Mouse (Mus musculus) intestine, postnatal 0 days (tissue): ENCODE data around the gene Olfr887. TPM values are rescaled to one million over a fixed set of nuclear protein-coding genes. Genes with fewer than 3 reads are reported as not detected.

Source experiments
- ATAC-seq: fragments of 200-750 bp; cut with Nextera tagmentation; 2 replicates; pipeline ENCODE4 v1.8.0; 2017; ENCODE audit warnings: mild to moderate bottlenecking, moderate TSS enrichment, moderate library complexity
- H3K27ac ChIP-seq: fragments of 300-500 bp; sonication (generic); 2 replicates; pipeline ENCODE4 v1.5.1; 2014; ENCODE audit warnings: mild to moderate bottlenecking, low read depth, low read length, moderate library complexity
- H3K27me3 ChIP-seq: fragments of 300-500 bp; sonication (generic); replicated peaks from 2 replicates; pipeline ENCODE4 v1.6.1; 2014; ENCODE audit warnings: low read length, mixed read lengths; ENCODE audit not compliant: control insufficient read depth, insufficient read depth
- H3K36me3 ChIP-seq: fragments of 300-500 bp; sonication (generic); 2 replicates; pipeline ENCODE4 v1.6.1; 2014; ENCODE audit warnings: mild to moderate bottlenecking, moderate library complexity; ENCODE audit not compliant: control insufficient read depth, insufficient read depth
- H3K4me1 ChIP-seq: fragments of 300-500 bp; sonication (generic); replicated peaks from 2 replicates; pipeline ENCODE4 v1.6.1; 2014; ENCODE audit warnings: antibody characterized with exemption, low read length, mixed read lengths; ENCODE audit not compliant: control insufficient read depth, insufficient read depth
- H3K4me2 ChIP-seq: fragments of 300-500 bp; sonication (generic); replicated peaks from 2 replicates; pipeline ENCODE4 v1.6.1; 2014; ENCODE audit warnings: low read depth, mild to moderate bottlenecking, moderate library complexity
- H3K4me3 ChIP-seq: fragments of 300-500 bp; sonication (generic); 2 replicates; pipeline ENCODE4 v1.5.1; 2014; ENCODE audit warnings: low read depth, low read length
- H3K9ac ChIP-seq: fragments of 300-500 bp; sonication (generic); 2 replicates; pipeline ENCODE4 v1.6.1; 2014; ENCODE audit warnings: mild to moderate bottlenecking, low read depth, low read length
- H3K9me3 ChIP-seq: fragments of 300-500 bp; sonication (generic); 2 replicates; pipeline ENCODE4 v1.6.1; 2016; ENCODE audit warnings: mixed run types; ENCODE audit not compliant: control insufficient read depth
- CTCF ChIP-seq: sonication (generic); IDR thresholded peaks from 2 replicates; pipeline ENCODE4 v1.5.1; 2016; ENCODE audit warnings: low read depth, mild to moderate bottlenecking, control low read depth, antibody characterized with exemption, moderate library complexity
- WGBS: fragments of 180-500 bp; shearing (Covaris S2); extraction: QIAGEN DNeasy Blood & Tissue Kit; methylation state at CpG from one replicate; pipeline ENCODE4 v1.1.7; 2014; 5-methylcytosine and 5-hydroxymethylcytosine counted together
- polyA plus RNA-seq: library from polyadenylated mRNA; unstranded; fragments of >200 nt; fragmentation: Nextera tagmentation; extraction: Ambion mirVana; gene quantifications from 2 replicates; pipeline ENCODE4 v1.2.1, GENCODE M21; 2015

Gene Olfr887
- not detected in 2 replicates for polyA plus RNA-seq

- WGBS, result 85% methylated on average over 1 of the region's 1 CpGs
- no peak within 1 kb of the TSS for H3K4me3 ChIP-seq
- no peak within 1 kb of the TSS for H3K4me2 ChIP-seq
- H3K27me3 ChIP-seq, result no peaks in the 10 kb centered on the region
- ATAC-seq, result no peak
- no peak within 1 kb of the TSS for H3K9ac ChIP-seq
- no peak for TF ChIP-seq CTCF
- H3K36me3 ChIP-seq, result no peaks in the 10 kb centered on the region
- H3K9me3 ChIP-seq, result no peaks in the 10 kb centered on the region
- H3K4me1 ChIP-seq, result no peaks in the 10 kb centered on the region
- H3K27ac ChIP-seq, result no peak within 1 kb of the TSS
These were observed at the start of gene Olfr887 for GRCm38 (mm10) chr9:38083772-38084171. Gene Olfr887 (plus strand): TSS chr9:38084072.

- H3K36me3 ChIP-seq, result no peaks in the 10 kb centered on the region
- H3K4me3 ChIP-seq, result no peak within 1 kb of the TSS
- no peak for TF ChIP-seq CTCF
- no peak within 1 kb of the TSS for H3K27ac ChIP-seq
- H3K4me2 ChIP-seq, result no peak within 1 kb of the TSS
- H3K4me1 ChIP-seq, result no peaks in the 10 kb centered on the region
- H3K9ac ChIP-seq, result no peak within 1 kb of the TSS
- 59% methylated on average over 1 of the region's 1 CpGs for WGBS
- H3K27me3 ChIP-seq, result no peaks in the 10 kb centered on the region
- no peak for ATAC-seq
- no peaks in the 10 kb centered on the region for H3K9me3 ChIP-seq
These were observed 37.6 kb upstream of the Olfr887 start, which contains the start of gene Olfr884 for GRCm38 (mm10) chr9:38046255-38046654. Gene Olfr884 (plus strand): TSS chr9:38046555.

- whole genome bisulfite sequencing, result 78% methylated on average over 3 of the region's 3 CpGs
- H3K4me1 ChIP-seq, result no peaks in the 10 kb centered on the region
- no peak for ATAC-seq
- TF ChIP-seq CTCF, result no peak
- H3K9ac ChIP-seq, result no peak within 1 kb of the TSS
- H3K27ac ChIP-seq, result no peak within 1 kb of the TSS
- no peaks in the 10 kb centered on the region for H3K27me3 ChIP-seq
- no peaks in the 10 kb centered on the region for H3K36me3 ChIP-seq
- no peak within 1 kb of the TSS for H3K4me2 ChIP-seq
- H3K4me3 ChIP-seq, result no peak within 1 kb of the TSS
- H3K9me3 ChIP-seq, result no peaks in the 10 kb centered on the region
These were observed 22.9 kb upstream of the Olfr887 start, which contains the start of gene Olfr885 for GRCm38 (mm10) chr9:38061022-38061421. Gene Olfr885 (plus strand): TSS chr9:38061322.

- no peak for TF ChIP-seq CTCF
- Histone ChIP-seq H3K9ac (no peak within 1 kb of the TSS), H3K27ac (no peak within 1 kb of the TSS), H3K4me3 (no peak within 1 kb of the TSS), H3K4me2 (no peak within 1 kb of the TSS), H3K9me3 (no peaks in the 10 kb centered on the region), H3K27me3 (no peaks in the 10 kb centered on the region), H3K4me1 (no peaks in the 10 kb centered on the region), H3K36me3 (no peaks in the 10 kb centered on the region)
- 88% methylated on average over 1 of the region's 1 CpGs for WGBS
- ATAC-seq, result no peak
These were observed 24.0 kb downstream of the Olfr887 start, which contains the start of gene Olfr888 for GRCm38 (mm10) chr9:38107828-38108227. Gene Olfr888 (plus strand): TSS chr9:38108128.

- no peak within 1 kb of the TSS for H3K27ac ChIP-seq
- no peak within 1 kb of the TSS for H3K4me3 ChIP-seq
- H3K36me3 ChIP-seq, result no peaks in the 10 kb centered on the region
- no peak for TF ChIP-seq CTCF
- no peaks in the 10 kb centered on the region for H3K4me1 ChIP-seq
- ATAC-seq, result no peak
- no peaks in the 10 kb centered on the region for H3K27me3 ChIP-seq
- no peaks in the 10 kb centered on the region for H3K9me3 ChIP-seq
- H3K4me2 ChIP-seq, result no peak within 1 kb of the TSS
- H3K9ac ChIP-seq, result no peak within 1 kb of the TSS
These were observed 31.0 kb downstream of the Olfr887 start, which contains the start of gene Olfr889 for GRCm38 (mm10) chr9:38114898-38115297. Gene Olfr889 (plus strand): TSS chr9:38115198.

Other genes with a start within 250 kb of the Olfr887 start
- gene Olfr877, start 229.8 kb upstream of the Olfr887 start, polyA plus RNA-seq, result not detected in 2 replicates
- not detected in 2 replicates for gene Olfr145, start 187.3 kb upstream of the Olfr887 start, polyA plus RNA-seq
- not detected in 2 replicates for gene Olfr878, start 166.2 kb upstream of the Olfr887 start, polyA plus RNA-seq
- not detected in 2 replicates for gene Olfr881, start 92.2 kb upstream of the Olfr887 start, polyA plus RNA-seq
- gene Olfr883, start 58.3 kb upstream of the Olfr887 start, polyA plus RNA-seq, result not detected in 2 replicates
- gene Olfr884, start 37.5 kb upstream of the Olfr887 start, polyA plus RNA-seq, result not detected in 2 replicates
- not detected in 2 replicates for gene Olfr885, start 22.8 kb upstream of the Olfr887 start, polyA plus RNA-seq
- gene Olfr888, start 24.1 kb downstream of the Olfr887 start, polyA plus RNA-seq, result not detected in 2 replicates
- not detected in 2 replicates for gene Olfr889, start 31.1 kb downstream of the Olfr887 start, polyA plus RNA-seq
- not detected in 2 replicates for gene Olfr890, start 58.4 kb downstream of the Olfr887 start, polyA plus RNA-seq
- not detected in 2 replicates for gene Olfr891, start 96.7 kb downstream of the Olfr887 start, polyA plus RNA-seq
- gene Olfr893, start 124.3 kb downstream of the Olfr887 start, polyA plus RNA-seq, result not detected in 2 replicates
- not detected in 2 replicates for gene Olfr894, start 134.0 kb downstream of the Olfr887 start, polyA plus RNA-seq
- gene Olfr143, start 168.7 kb downstream of the Olfr887 start, polyA plus RNA-seq, result not detected in 2 replicates
- not detected in 2 replicates for gene Olfr895, start 183.8 kb downstream of the Olfr887 start, polyA plus RNA-seq
- not detected in 2 replicates for gene Olfr896-ps1, start 207.0 kb downstream of the Olfr887 start, polyA plus RNA-seq
- gene Olfr25, start 245.0 kb downstream of the Olfr887 start, polyA plus RNA-seq, result not detected in 2 replicates